Mouse (Mus musculus): ENCODE data around the gene Phtf2.

GRCm38 (mm10) chr5:20847010-20847409 is 34.9 kb downstream of the Phtf2 start:
- TF ChIP-seq CTCF (IDR thresholded peaks at IDR 0.05; ENCODE audit: extremely low read depth, insufficient read depth, insufficient read length, insufficient replicate concordance) (no peak), POLR2A (IDR thresholded peaks at IDR 0.05; ENCODE audit: low read depth, low read length) (no peak)

All from spleen, adult 2 months (tissue).